Mouse (Mus musculus) mouse embryonic stem cell (cell line): Measurements from ENCODE around the gene Rps23.

Experiments used
- in situ Hi-C, 2 experiments: fragments of 300-500 bp; cut with MboI; formaldehyde crosslinking; loops; 1 replicate in 1 of 2; 3 replicates in 1 of 2; pipeline ENCODE4 v1.14.3; 2019 to 2020; ENCODE audit warnings: low sequenced_read_pairs in 2 of 2, low pct_unique_long_range_greater_than_20kb in 1 of 2, mixed read lengths in 1 of 2; ENCODE audit not compliant: unreplicated experiment in 1 of 2

Gene Rps23

DNA sequence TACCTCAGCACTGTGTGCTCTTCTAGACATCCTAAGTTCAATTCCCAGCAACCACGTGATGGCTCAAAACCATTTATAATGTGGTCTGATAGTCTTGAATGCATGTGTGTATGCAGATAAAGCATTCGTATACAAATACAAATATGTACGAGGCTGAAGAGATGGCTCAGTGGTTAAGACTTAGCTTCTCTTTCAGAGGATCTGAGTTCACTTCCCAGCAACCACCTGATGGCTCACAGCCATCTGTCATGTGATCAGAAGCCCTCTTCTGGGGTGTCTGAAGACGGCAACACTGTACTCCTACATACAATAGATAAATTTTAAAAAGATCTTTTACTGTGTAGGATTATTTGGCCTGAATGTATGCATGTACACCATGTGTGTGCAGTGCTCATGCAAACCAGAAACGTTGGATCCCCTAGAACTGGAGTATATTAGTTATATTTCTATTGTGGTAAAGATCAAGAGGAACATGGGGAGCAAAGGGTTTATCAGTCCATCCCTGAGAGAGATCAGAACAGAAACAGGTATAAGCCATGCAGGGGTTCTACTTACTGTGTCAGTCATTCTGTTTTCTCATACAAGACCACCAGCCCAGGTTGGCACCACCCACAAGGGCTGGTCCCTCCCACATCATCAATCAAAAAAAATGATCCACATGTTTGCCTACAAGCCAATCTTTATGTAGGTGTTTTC is 4.3 kb downstream of the Rps23 start:
- in situ Hi-C loops: loop anchor here in 1 of 2 experiments (25.0 kb wide), 1 partner anchor 760 kb away; no protein-coding TSS in a partner anchor

DNA sequence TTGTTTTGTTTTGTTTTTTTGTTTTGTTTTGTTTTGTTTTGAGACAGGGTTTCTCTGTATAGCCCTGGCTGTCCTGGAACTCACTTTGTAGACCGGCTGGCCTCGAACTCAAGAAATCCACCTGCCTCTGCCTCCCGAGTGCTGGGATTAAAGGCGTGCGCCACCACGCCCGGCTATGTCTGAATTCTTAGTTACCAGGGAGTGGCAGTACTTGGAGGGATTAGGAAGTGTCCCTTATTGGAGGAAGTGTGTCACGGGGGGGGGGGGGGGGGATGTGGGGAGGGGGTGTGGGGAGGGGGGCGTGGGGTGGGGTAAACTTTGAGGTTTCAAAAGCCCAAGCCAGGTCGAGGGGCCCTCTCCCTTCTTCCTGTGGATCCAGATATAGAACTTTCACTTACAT is 5.5 kb downstream of the Rps23 start:
- in situ Hi-C loops: loop anchor here in 1 of 2 experiments (25.0 kb wide), 1 partner anchor 759 kb away; no protein-coding TSS in a partner anchor

DNA sequence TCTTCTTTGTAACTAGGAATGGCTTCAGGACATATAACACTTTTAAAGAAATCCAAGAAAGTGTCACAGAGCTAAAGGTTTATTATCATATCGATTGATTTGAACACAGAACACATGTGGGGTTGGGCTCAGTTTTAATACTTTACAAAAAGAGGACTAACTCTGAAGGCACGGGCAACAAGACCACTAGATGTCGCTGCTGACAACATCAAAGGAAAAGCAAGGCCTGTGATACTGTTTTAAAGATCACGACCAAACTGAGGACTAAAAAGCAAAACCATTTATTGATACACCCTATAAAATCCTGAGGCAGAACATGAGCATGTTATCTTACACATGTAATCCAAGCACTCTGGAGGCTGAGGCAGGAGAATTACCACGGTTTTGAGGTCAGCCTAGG is 7.1 kb downstream of the Rps23 start:
- in situ Hi-C loops: loop anchor here in 1 of 2 experiments (10.0 to 25.0 kb wide), 2 partner anchors 295 to 757 kb away; partner anchors contain the start of gene Atg10

DNA sequence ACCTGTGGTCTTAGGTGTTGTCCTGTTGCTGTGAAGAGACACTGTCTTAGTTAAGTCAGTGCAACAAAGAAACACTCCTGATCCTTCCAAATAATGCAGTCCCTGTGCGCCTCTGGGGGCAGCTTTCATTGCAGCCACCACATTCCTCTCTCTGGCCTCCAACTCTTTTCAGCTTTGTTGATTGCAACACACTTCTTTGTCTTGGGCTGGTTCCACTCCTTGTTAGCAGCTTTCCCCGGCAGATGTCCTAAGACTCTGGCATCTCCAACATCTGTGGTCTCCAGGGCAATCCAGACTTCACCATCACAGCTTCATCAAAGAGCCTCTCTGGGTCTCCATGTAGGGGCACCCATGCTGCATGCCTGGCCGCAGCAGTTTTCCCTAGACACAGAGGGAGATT is 10.5 kb downstream of the Rps23 start:
- in situ Hi-C loops: loop anchor here in 1 of 2 experiments (10.0 to 25.0 kb wide), 2 partner anchors 292 to 754 kb away; partner anchors contain the start of gene Atg10

DNA sequence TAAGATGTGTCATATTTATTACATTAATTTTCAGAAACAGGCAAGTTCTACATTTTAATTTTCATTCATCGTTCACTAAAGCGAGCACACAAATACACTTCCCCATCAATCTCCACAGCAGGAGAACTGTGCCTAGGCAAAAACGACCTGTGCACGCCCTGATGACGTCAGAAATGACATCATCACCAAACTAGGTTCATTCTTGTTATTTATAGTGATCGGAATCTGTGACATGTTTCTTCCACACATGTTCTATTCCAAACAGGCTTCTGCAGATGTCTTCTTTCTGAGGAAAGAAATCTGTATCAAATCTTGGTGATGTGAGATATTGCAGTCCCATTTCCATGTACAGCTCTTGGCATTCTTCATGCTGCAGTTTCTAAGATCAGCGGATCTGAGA is 13.1 kb downstream of the Rps23 start:
- in situ Hi-C loops: loop anchor here in 1 of 2 experiments (10.0 to 25.0 kb wide), 2 partner anchors 289 to 751 kb away; partner anchors contain the start of gene Atg10

DNA sequence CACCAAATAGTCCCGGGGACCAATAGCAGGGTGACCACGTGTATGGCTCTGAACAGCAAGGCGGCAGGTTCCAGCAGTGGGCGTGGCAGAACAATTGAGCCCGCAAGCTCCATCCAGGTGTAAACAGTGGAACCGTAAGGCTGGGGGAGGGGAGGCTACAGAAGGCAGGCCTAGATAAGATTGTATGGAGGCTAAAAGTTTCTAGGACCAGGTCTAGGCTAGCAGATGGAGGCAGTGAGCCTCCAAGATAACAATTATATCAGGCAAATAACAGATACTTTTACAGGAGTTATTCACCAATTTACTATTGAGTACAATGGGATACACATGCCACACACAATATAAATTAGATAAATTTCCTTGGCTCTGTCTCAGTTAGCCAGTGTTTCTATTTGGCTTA is 16.4 kb downstream of the Rps23 start:
- in situ Hi-C loops: loop anchor here in 1 of 2 experiments (10.0 to 25.0 kb wide), 2 partner anchors 286 to 748 kb away; partner anchors contain the start of gene Atg10

DNA sequence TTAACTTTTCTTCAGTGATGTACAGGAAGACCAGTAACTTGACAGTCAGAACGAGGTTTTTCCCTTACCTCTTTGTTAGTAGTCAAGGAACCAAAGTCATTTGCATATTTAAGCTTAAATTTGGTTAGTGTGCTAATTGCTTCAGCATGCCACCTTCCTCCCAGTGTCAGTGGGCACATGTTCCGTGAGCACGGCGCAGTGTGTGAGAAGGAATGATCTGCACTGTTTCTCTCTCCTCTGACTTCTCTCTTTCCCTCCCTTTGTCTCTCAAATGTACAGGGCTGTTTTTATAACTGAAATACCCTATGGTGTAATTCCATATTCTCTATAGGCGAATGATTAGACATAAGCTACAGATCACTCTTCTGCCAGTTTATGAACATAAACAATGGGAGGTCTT is 16.8 kb downstream of the Rps23 start:
- in situ Hi-C loops: loop anchor here in 1 of 2 experiments (10.0 to 25.0 kb wide), 2 partner anchors 285 to 748 kb away; partner anchors contain the start of gene Atg10

DNA sequence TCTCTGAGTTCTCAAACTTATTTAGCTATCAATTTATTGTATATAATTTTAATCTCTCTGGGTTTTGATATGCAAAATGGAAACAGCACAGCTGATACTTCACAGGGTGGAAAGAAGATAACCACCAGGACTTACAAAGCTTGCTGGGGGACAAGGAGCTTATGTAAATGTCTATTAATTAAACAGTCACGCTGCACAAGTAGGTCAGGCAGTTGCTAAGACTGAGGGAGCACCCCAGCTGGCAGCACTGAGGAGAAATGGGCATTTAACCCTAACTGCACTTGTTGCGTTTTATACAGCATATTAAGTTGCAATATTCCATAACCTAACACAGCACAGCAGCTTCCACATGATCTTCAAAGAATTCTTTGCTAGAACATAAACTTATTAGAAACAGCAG is 36.1 kb downstream of the Rps23 start:
- in situ Hi-C loops: loop anchor here in 1 of 2 experiments (25.0 kb wide), 1 partner anchor 403 kb away; no protein-coding TSS in a partner anchor

DNA sequence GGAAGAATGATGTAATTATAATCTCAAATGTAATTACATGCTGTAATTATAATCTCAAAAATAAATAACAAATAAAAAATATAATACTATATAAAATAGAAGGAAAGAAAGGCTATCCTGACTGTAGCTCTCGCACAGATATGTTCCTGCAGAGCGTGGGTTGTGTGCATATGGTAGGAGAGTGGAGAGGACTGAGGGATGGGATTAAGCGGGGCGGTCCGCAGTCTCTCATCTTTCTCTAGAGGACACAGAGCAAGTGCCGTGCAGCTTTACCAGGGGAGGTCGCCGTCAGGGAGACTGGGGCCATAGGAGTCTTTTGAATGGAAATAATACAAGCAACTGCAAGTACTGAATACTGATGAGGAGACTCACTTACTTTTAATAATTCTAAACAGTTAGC is 37.8 kb downstream of the Rps23 start:
- in situ Hi-C loops: loop anchor here in 1 of 2 experiments (25.0 kb wide), 1 partner anchor 402 kb away; no protein-coding TSS in a partner anchor

DNA sequence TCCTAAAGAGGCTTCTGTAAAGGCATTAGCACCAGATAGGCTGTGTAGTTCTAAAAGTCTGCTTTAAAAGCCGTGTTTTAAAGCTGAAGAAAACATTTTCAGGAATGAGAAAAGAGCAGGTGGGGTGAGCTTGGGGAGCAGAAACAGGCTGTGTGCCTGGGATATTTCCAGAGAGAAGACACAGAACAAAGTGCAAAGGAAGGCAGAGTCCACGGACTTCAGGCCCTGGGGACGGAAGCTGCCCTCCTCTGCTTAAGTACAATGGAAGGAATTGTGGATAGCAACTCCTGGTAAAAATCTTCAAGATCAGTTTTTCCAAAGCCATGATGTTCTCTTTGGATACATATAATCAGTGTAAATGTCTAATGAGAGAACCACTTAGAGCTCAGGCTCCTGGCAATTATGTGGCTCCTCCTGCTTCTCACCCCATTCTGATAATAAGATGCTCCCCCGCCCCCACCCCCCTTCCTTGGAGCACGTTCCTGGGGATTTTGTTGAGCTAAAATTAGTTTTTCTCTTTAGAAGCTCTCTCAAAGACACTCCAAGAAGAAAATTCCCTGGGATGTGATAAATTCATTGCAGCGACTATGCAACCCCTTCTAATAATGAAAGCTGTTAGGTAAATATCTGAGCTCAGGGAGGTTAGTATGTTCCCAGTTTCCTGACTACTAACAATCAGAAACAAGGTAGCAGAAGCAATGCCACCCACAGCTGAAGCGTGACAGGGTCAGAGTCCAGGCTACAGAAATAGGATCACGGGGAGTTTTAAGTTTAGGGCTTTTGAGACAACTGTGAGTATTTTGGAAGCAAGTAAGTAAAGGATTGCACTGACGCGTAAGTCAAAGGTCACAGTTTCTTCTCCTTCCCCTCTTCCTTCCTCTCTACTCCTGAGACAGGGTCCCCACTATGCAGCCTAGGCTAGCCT is 40.3 kb downstream of the Rps23 start:
- in situ Hi-C loops: loop anchor here in 1 of 2 experiments (25.0 kb wide), 1 partner anchor 399 kb away; no protein-coding TSS in a partner anchor

DNA sequence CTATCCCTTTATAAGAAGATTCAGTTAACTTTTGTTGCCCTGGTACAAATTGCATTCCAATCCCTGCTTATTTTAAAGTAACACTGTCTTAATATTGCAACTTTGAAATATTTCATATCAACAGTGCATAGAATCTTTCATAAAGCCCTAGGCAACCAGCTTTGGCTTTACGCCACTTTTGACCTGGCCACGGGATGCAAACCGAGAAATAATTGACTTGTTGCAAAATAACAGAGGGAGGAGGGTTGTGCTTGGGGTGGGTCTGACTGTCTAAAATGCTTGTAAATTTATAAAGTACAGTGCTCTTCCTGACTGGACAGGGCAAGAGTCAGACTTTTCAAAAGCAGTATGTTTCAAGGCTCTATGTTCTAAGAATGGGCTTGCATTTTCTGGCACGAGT is 41.8 kb downstream of the Rps23 start:
- in situ Hi-C loops: loop anchor here in 1 of 2 experiments (25.0 kb wide), 1 partner anchor 398 kb away; no protein-coding TSS in a partner anchor

DNA sequence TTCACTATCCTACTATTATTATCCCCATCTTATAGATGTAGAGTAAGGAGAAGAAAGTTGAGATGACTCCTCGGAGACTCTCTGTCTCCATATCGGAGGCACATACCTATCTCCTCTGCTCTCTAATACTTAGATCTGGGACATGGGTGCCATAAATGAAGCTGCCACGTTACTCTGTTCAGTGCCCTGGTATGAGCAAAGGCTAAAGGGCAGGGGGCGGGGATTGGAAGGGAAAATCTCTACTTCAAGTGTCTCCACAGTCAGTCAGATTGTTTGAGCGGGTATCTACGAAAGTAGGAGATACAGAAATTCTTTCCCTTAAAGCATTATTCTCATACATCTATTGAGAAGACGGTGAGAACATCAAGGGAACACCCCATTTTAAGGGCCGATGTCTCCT is 43.2 kb downstream of the Rps23 start:
- in situ Hi-C loops: loop anchor here in 1 of 2 experiments (25.0 kb wide), 1 partner anchor 396 kb away; no protein-coding TSS in a partner anchor

DNA sequence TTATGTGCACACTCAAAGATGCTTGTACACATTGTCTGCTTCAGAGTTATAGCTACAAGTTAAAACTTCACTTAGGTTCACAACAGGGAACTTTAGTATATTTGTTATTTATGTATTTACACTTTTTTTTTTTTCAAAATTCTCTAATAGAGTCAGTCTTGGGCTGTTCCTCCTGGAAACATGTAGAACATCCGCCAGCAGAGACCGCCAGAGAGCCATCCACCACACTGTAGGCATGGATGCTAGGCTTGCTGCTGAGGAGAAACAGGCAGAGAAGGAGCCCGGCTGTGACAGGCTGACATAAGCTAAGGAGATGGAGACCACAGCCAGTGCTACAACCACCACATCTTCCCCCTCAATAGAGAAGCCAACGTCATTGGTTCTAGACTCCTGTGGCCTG is 44.7 kb downstream of the Rps23 start:
- in situ Hi-C loops: loop anchor here in 1 of 2 experiments (25.0 kb wide), 1 partner anchor 395 kb away; no protein-coding TSS in a partner anchor

DNA sequence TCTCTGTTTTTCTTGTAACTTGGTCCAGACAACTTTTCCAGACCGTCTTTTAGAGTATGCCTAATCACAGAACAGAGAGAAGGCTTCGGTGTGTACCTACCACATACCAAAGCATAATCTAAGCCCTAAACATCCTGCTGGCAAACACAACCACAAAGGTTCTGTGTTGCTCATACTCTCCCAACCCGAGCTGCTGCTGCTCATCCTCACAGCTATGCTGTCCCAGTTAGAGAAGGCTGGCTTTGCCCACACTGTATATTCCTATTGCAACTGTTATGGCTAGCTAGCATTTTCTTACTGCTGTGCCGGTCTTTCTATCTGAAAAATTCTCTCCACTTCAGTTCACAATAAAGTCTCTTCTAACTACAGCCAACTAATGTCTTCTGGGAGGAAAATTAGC is 46.2 kb downstream of the Rps23 start:
- in situ Hi-C loops: loop anchor here in 1 of 2 experiments (25.0 kb wide), 1 partner anchor 393 kb away; no protein-coding TSS in a partner anchor

DNA sequence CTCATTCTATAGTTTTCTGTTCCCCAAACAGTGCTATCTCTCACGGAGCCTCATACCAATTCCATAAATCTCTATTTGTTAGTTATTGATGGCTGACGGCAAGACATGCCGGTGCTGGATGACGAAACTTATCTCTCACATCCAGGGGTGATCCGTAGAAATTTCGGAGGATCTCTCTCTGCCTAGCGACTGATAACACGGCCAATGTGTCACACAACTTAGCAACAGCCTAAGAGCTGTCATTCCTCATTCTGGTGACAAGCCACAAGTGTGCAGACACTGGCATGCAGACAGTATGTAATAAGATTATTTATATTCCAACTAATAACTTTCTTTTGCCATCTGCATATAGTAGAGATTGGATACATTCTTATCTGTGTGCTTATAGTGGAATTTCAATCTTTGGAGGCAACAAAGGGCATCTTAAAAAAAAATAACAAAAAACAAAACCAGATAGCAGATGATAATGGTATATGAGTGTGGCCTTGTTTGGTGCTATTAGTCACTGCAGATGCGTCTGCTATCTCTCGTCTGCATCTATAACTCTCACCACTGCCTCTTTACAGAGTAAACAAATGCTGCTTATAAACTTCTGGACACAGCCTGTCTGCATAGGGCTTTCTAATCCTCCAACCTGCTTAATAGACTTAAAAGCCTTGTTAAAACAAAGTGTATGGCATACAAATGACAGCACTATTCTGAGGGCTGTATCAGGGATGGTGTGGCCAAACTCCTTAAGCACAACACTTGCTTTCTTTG is 47.7 kb downstream of the Rps23 start:
- in situ Hi-C loops: loop anchor here in 1 of 2 experiments (25.0 kb wide), 1 partner anchor 392 kb away; no protein-coding TSS in a partner anchor

DNA sequence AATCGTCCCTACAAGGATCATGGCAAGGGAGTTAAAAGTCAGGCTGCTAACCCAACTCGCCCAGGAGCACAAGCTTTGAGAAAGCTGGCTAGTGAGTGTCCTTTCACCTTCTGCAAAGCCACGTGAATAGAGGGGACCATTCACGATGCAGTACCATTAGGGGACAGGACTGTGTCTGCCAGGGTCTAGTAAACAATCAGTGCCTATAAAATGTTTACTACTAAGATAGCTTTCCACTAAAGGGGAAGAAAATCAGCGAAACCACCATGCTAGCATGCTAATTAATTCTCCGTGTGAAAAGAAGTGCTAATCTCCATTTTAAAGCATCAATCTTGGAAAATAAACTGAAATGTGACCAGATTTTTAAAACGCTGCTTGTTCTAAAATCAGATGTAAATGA is 50.7 kb downstream of the Rps23 start:
- in situ Hi-C loops: loop anchor here in 1 of 2 experiments (25.0 kb wide), 1 partner anchor 389 kb away; no protein-coding TSS in a partner anchor
